Mouse (Mus musculus): ENCODE measurements around the gene Gm8297. TPM values are rescaled to one million over a fixed set of nuclear protein-coding genes. Genes with fewer than 3 reads are reported as not detected.

Gm8297 gene
- polyA plus RNA-seq (2021; fragmentation: Nextera tagmentation), result not detected in 2 replicates
- long read RNA-seq, experiment 1, result 0 reads
- long read RNA-seq, experiment 2, result 0 reads

GRCm38 (mm10) chr14:4983635-4984034, at the start of gene Gm8297:
TSS of gene Gm8297 (plus strand) at chr14:4983935.

GRCm38 (mm10) chr14:5015591-5015990, 31.9 kb downstream of the Gm8297 start, which contains the start of gene Gm3298:
TSS of gene Gm3298 (plus strand) at chr14:5015891.

Other genes starting within 250 kb of the Gm8297 start
- gene Gm9602, start 207.6 kb upstream of the Gm8297 start, polyA plus RNA-seq (2021; fragmentation: Nextera tagmentation), result not detected in 2 replicates
- not detected in 2 replicates for gene Gm3269, start 145.8 kb upstream of the Gm8297 start, polyA plus RNA-seq (2021; fragmentation: Nextera tagmentation)
- 0.23 TPM in 1 of 2 replicates, not detected in the other for gene Gm3264, start 128.4 kb upstream of the Gm8297 start, polyA plus RNA-seq (2021; fragmentation: Nextera tagmentation)
- gene Gm3278, start 91.5 kb upstream of the Gm8297 start, polyA plus RNA-seq (2021; fragmentation: Nextera tagmentation), result not detected in 2 replicates
- not detected in 2 replicates for gene Gm3298, start 32.0 kb downstream of the Gm8297 start, polyA plus RNA-seq (2021; fragmentation: Nextera tagmentation)
- gene 4930555G01Rik, start 66.7 kb downstream of the Gm8297 start, polyA plus RNA-seq (2021; fragmentation: Nextera tagmentation), result not detected in 2 replicates
- 1.3 and 1.5 TPM in 2 replicates for gene Gm8281, start 87.1 kb downstream of the Gm8297 start, polyA plus RNA-seq (2021; fragmentation: Nextera tagmentation)
- not detected in 2 replicates for gene Gm8279, start 147.6 kb downstream of the Gm8297 start, polyA plus RNA-seq (2021; fragmentation: Nextera tagmentation)
- gene Gm3317, start 180.6 kb downstream of the Gm8297 start, polyA plus RNA-seq (2021; fragmentation: Nextera tagmentation), result not detected in 2 replicates
- gene Gm8271, start 201.9 kb downstream of the Gm8297 start, polyA plus RNA-seq (2021; fragmentation: Nextera tagmentation), result not detected in 2 replicates